Mouse (Mus musculus) brain, embryonic 14.5 days (tissue): ENCODE results near the gene Amz1.

ENCODE experiments used
- CTCF ChIP-seq: fragments of 200-500 bp; IDR thresholded peaks from 2 replicates; pipeline ENCODE4 v1.5.1; 2012; ENCODE audit warnings: inconsistent platforms, mild to moderate bottlenecking, moderate library complexity, borderline replicate concordance; ENCODE audit not compliant: insufficient read depth, insufficient read length; ENCODE audit errors: extremely low read depth
- POLR2A ChIP-seq: fragments of 200-500 bp; IDR thresholded peaks from 2 replicates; pipeline ENCODE4 v1.6.1; 2012; ENCODE audit warnings: mild to moderate bottlenecking, inconsistent platforms, borderline replicate concordance; ENCODE audit not compliant: poor library complexity, insufficient read depth, insufficient read length, severe bottlenecking; ENCODE audit errors: extremely low read depth

GRCm38 (mm10) chr5:140784288-140784687 lies 60.4 kb downstream of the Amz1 start:
- TF ChIP-seq CTCF (no peak), POLR2A (no peak)
